Mouse (Mus musculus): ENCODE results near the gene Slc9a7. TPM values are rescaled to one million over a fixed set of nuclear protein-coding genes. Genes with fewer than 3 reads are reported as not detected.
A peak's percentile ranks its signal among the peaks of the same experiment; 100 is the strongest.

Slc9a7 gene
- polyA plus RNA-seq, 1 experiment from 2014 or later: 0.28 TPM

GRCm38 (mm10) chrX:20176792-20177191 is 114.8 kb downstream of the Slc9a7 start:
- 61% methylated on average over 1 of the region's 1 CpGs for WGBS
- Histone ChIP-seq H3K36me3 (ENCODE audit: control insufficient read depth, insufficient read depth, low read length) (no peaks in the 10 kb centered on the region), H3K9ac (ENCODE audit: low read length) (no peak overlapping the region), H3K4me3 (ENCODE audit: low read depth, low read length) (no peak overlapping the region), H3K9me3 (ENCODE audit: control insufficient read depth, low read length) (no peaks in the 10 kb centered on the region), H3K27me3 (ENCODE audit: control insufficient read depth, insufficient read depth, low read length) (no peaks in the 10 kb centered on the region), H3K4me2 (replicated peaks; ENCODE audit: low read depth) (no peak overlapping the region), H3K27ac (replicated peaks) (no peak overlapping the region), H3K4me1 (replicated peaks; ENCODE audit: control insufficient read depth, insufficient read depth) (no peaks in the 10 kb centered on the region)
- TF ChIP-seq EP300 (optimal IDR thresholded peaks at IDR 0.05) (no peak), CTCF (IDR thresholded peaks at IDR 0.05; ENCODE audit: low read depth) (no peak)
- ATAC-seq (ENCODE audit: low FRiP score, low TSS enrichment) (no peak), DNase-seq (ENCODE audit: low spot score) (no peak)

- H3K36me3 ChIP-seq (ENCODE audit: control insufficient read depth, insufficient read depth, low read length): no peaks in the 10 kb centered on the region
- TF ChIP-seq EP300 (optimal IDR thresholded peaks at IDR 0.05): no peak
- TF ChIP-seq CTCF (IDR thresholded peaks at IDR 0.05; ENCODE audit: low read depth): no peak
- no peaks in the 10 kb centered on the region for H3K9me3 ChIP-seq (ENCODE audit: control insufficient read depth, low read length)
- no peaks in the 10 kb centered on the region for H3K27me3 ChIP-seq (ENCODE audit: control insufficient read depth, insufficient read depth, low read length)
- H3K4me2 ChIP-seq (replicated peaks; ENCODE audit: low read depth): no peak overlapping the region
- no peaks in the 10 kb centered on the region for H3K4me1 ChIP-seq (replicated peaks; ENCODE audit: control insufficient read depth, insufficient read depth)
- no peak for ATAC-seq (ENCODE audit: low FRiP score, low TSS enrichment)
- no peak overlapping the region for H3K27ac ChIP-seq (replicated peaks)
- H3K4me3 ChIP-seq (ENCODE audit: low read depth, low read length): no peak overlapping the region
- no peak overlapping the region for H3K9ac ChIP-seq (ENCODE audit: low read length)
- no peak for DNase-seq (ENCODE audit: low spot score)
These were observed 123.2 kb downstream of the Slc9a7 start for GRCm38 (mm10) chrX:20168430-20168829.

- Histone ChIP-seq H3K9ac (ENCODE audit: low read length) (no peak overlapping the region), H3K27me3 (ENCODE audit: control insufficient read depth, insufficient read depth, low read length) (no peaks in the 10 kb centered on the region), H3K9me3 (ENCODE audit: control insufficient read depth, low read length) (no peaks in the 10 kb centered on the region), H3K27ac (replicated peaks) (no peak overlapping the region), H3K4me2 (replicated peaks; ENCODE audit: low read depth) (no peak overlapping the region), H3K4me3 (ENCODE audit: low read depth, low read length) (no peak overlapping the region), H3K4me1 (replicated peaks; ENCODE audit: control insufficient read depth, insufficient read depth) (no peaks in the 10 kb centered on the region), H3K36me3 (ENCODE audit: control insufficient read depth, insufficient read depth, low read length) (no peaks in the 10 kb centered on the region)
- DNase-seq (ENCODE audit: low spot score) (no peak), ATAC-seq (ENCODE audit: low FRiP score, low TSS enrichment) (no peak)
- WGBS: 60% methylated on average over 3 of the region's 3 CpGs
- TF ChIP-seq CTCF (IDR thresholded peaks at IDR 0.05; ENCODE audit: low read depth): no peak
- no peak for TF ChIP-seq EP300 (optimal IDR thresholded peaks at IDR 0.05)
These were observed 126.6 kb downstream of the Slc9a7 start for GRCm38 (mm10) chrX:20164984-20165383.

GRCm38 (mm10) chrX:20162322-20162711 is 129.3 kb downstream of the Slc9a7 start:
- Histone ChIP-seq H3K4me1 (replicated peaks; ENCODE audit: control insufficient read depth, insufficient read depth) (no peaks in the 10 kb centered on the region), H3K27me3 (ENCODE audit: control insufficient read depth, insufficient read depth, low read length) (no peaks in the 10 kb centered on the region), H3K4me2 (replicated peaks; ENCODE audit: low read depth) (no peak overlapping the region), H3K27ac (replicated peaks) (no peak overlapping the region), H3K9ac (ENCODE audit: low read length) (no peak overlapping the region), H3K4me3 (ENCODE audit: low read depth, low read length) (no peak overlapping the region), H3K36me3 (ENCODE audit: control insufficient read depth, insufficient read depth, low read length) (no peaks in the 10 kb centered on the region), H3K9me3 (ENCODE audit: control insufficient read depth, low read length) (no peaks in the 10 kb centered on the region)
- peak; percentile 68 for DNase-seq (ENCODE audit: low spot score)
- peak; percentile 70 for ATAC-seq (ENCODE audit: low FRiP score, low TSS enrichment)
- 14% methylated on average over 4 of the region's 4 CpGs for WGBS
- TF ChIP-seq EP300 (optimal IDR thresholded peaks at IDR 0.05) (no peak), CTCF (IDR thresholded peaks at IDR 0.05; ENCODE audit: low read depth) (peak; percentile 84)

GRCm38 (mm10) chrX:20161687-20162321 is 129.8 kb downstream of the Slc9a7 start:
- ATAC-seq (ENCODE audit: low FRiP score, low TSS enrichment) (no peak), DNase-seq (ENCODE audit: low spot score) (no peak)
- Histone ChIP-seq H3K36me3 (ENCODE audit: control insufficient read depth, insufficient read depth, low read length) (no peaks in the 10 kb centered on the region), H3K27me3 (ENCODE audit: control insufficient read depth, insufficient read depth, low read length) (no peaks in the 10 kb centered on the region), H3K27ac (replicated peaks) (no peak overlapping the region), H3K4me3 (ENCODE audit: low read depth, low read length) (no peak overlapping the region), H3K4me1 (replicated peaks; ENCODE audit: control insufficient read depth, insufficient read depth) (no peaks in the 10 kb centered on the region), H3K9me3 (ENCODE audit: control insufficient read depth, low read length) (no peaks in the 10 kb centered on the region), H3K9ac (ENCODE audit: low read length) (no peak overlapping the region), H3K4me2 (replicated peaks; ENCODE audit: low read depth) (no peak overlapping the region)
- TF ChIP-seq EP300 (optimal IDR thresholded peaks at IDR 0.05): no peak
- peak; percentile 58 for TF ChIP-seq CTCF (IDR thresholded peaks at IDR 0.05; ENCODE audit: low read depth)
- 40% methylated on average over 9 of the region's 9 CpGs for WGBS

- no peak for ATAC-seq (ENCODE audit: low FRiP score, low TSS enrichment)
- no peak for DNase-seq (ENCODE audit: low spot score)
These were observed 131.3 kb downstream of the Slc9a7 start for GRCm38 (mm10) chrX:20160301-20160700.

More at GRCm38 (mm10) chrX:20160301-20160700, 131.3 kb downstream of the Slc9a7 start:
- Histone ChIP-seq H3K4me1 (replicated peaks; ENCODE audit: control insufficient read depth, insufficient read depth) (no peaks in the 10 kb centered on the region), H3K36me3 (ENCODE audit: control insufficient read depth, insufficient read depth, low read length) (no peaks in the 10 kb centered on the region), H3K27me3 (ENCODE audit: control insufficient read depth, insufficient read depth, low read length) (no peaks in the 10 kb centered on the region), H3K9ac (ENCODE audit: low read length) (no peak overlapping the region), H3K4me2 (replicated peaks; ENCODE audit: low read depth) (no peak overlapping the region), H3K27ac (replicated peaks) (no peak overlapping the region), H3K4me3 (ENCODE audit: low read depth, low read length) (no peak overlapping the region), H3K9me3 (ENCODE audit: control insufficient read depth, low read length) (no peaks in the 10 kb centered on the region)
- 40% methylated on average over 1 of the region's 1 CpGs for WGBS
- TF ChIP-seq CTCF (IDR thresholded peaks at IDR 0.05; ENCODE audit: low read depth): no peak
- TF ChIP-seq EP300 (optimal IDR thresholded peaks at IDR 0.05): no peak
